Mouse (Mus musculus) heart, postnatal 0 days (tissue): Measurements from ENCODE around the gene Steap4.
"Not testable (repeated sequence)": the region's sequence is repeated elsewhere in the genome, so short reads cannot be mapped to it uniquely, and the experiment has no call there.

ENCODE experiments used
- CTCF ChIP-seq: IDR thresholded peaks from 2 replicates; pipeline ENCODE4 v1.5.1; 2016; ENCODE audit warnings: antibody characterized with exemption, control low read depth, low read depth
- EP300 ChIP-seq: IDR thresholded peaks from 2 replicates; pipeline ENCODE4 v1.6.1; 2016; ENCODE audit warnings: antibody characterized with exemption, low read depth

DNA sequence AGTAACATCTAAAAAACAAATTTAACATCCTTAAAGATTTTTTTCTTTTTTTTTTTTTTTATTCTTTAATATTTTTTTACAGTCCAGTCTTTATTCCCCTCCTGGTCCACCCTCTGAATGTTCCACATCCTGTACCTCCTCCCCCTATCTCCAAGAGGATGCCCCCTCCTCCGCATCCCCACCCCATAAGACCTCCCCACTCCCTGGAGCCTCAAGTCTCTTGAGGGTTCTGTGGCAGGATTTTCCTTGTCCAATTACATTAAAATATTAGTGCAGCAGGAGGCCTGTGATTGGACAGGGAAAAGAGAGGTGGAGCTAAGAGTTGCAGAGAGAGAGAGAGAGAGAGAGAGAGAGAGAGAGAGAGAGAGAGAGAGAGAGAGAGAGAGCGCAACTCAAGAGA, 31.4 kb downstream of the Steap4 start:
- TF ChIP-seq CTCF, EP300: not testable (repeated sequence)
